Mouse (Mus musculus) erythroblast, adult 5-6 weeks (primary cell): ENCODE measurements around the gene 4931440F15Rik. TPM values are rescaled to one million over a fixed set of nuclear protein-coding genes. Genes with fewer than 3 reads are reported as not detected.

ENCODE experiments used
- total RNA-seq, 2 experiments: library from RNA; stranded (forward) in 1 of 2; stranded (reverse) in 1 of 2; fragments of 150-400 nt in 1 of 2; fragments of 200-764, 138-1000 nt in 1 of 2; gene quantifications; 2 replicates each; pipeline versions ENCODE4 v1.2.3 to v1.2.4; 2015 to 2017; ENCODE audit warnings: low replicate concordance in 2 of 2

Gene 4931440F15Rik
- total RNA-seq, 2 experiments from 2014 or later = not detected

Other genes starting within 250 kb of the 4931440F15Rik start
- gene Rtn4, start 132.7 kb downstream of the 4931440F15Rik start, total RNA-seq (2015; ENCODE audit: low replicate concordance) = 21.1 and 25.0 TPM in 2 replicates
- 27.6 and 37.3 TPM in 2 replicates for gene Rtn4, start 132.7 kb downstream of the 4931440F15Rik start, total RNA-seq (2017; ENCODE audit: low replicate concordance)
- gene Eml6, start 200.4 kb upstream of the 4931440F15Rik start, total RNA-seq (2015; ENCODE audit: low replicate concordance) = 0.19 TPM in 1 of 2 replicates, not detected in the other
- 0.17 and 2.6 TPM in 2 replicates for gene Eml6, start 200.4 kb upstream of the 4931440F15Rik start, total RNA-seq (2017; ENCODE audit: low replicate concordance)